Mouse (Mus musculus) thymus, adult 2 months (tissue): ENCODE data around the gene Rad17.

Source experiments
- CTCF ChIP-seq: fragments of 200-500 bp; IDR thresholded peaks from 2 replicates; pipeline ENCODE4 v1.5.1; 2012; ENCODE audit warnings: mild to moderate bottlenecking, control low read depth, low read length, moderate library complexity, borderline replicate concordance; ENCODE audit not compliant: control insufficient read depth, poor library complexity, insufficient read depth; ENCODE audit errors: extremely low read depth
- POLR2A ChIP-seq: fragments of 200-500 bp; IDR thresholded peaks from 2 replicates; pipeline ENCODE4 v1.6.1; 2012; ENCODE audit warnings: mild to moderate bottlenecking, low read length, control low read depth, moderate library complexity; ENCODE audit not compliant: control insufficient read depth, poor library complexity, insufficient read depth; ENCODE audit errors: extremely low read depth

DNA sequence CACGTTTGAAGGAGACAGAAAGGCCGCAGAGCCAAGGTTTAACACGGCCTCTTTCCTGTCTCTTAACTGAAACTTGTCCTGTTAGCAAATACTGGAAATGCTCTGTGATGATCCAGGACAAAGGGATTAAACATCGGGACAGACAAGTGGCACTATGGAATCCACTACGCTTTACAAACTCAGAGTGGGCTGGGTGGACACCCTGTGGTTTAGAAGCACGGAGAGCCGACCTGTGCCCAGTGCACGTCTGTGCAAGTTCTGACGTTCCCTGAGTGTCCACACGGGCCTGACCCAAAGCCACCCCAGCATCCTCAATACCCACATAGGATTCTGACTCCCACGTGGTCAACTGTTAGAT, 47.1 kb downstream of the Rad17 start:
- TF ChIP-seq POLR2A, result no peak
- TF ChIP-seq CTCF, result no peak
